Mouse (Mus musculus): ENCODE measurements around the gene Mymx.
A peak's percentile ranks its signal among the peaks of the same experiment; 100 is the strongest.

Gene Mymx

DNA sequence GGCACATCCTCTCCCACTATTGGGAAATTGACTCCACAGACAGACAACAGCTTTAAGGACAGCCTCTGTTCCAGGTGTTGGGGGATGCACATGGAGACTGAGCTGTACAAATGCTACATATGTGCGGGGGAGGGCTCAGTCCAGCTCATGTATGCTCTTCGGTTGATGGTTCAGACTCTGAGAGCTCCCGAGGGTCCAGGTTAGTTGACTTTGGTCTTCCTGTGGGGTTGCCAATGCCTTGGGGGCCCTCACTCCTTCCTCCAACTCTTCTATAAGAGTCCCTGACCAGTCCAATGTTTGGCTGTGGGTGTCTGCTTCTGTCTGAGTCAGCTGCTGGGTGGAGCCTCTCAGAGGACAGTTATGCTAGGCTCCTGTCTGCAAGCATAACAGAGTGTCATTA lies 48.8 kb downstream of the Mymx start:
- DNase-seq (ENCODE audit: low read depth in 1 of 2, low spot score in 2 of 2) = no peak

DNA sequence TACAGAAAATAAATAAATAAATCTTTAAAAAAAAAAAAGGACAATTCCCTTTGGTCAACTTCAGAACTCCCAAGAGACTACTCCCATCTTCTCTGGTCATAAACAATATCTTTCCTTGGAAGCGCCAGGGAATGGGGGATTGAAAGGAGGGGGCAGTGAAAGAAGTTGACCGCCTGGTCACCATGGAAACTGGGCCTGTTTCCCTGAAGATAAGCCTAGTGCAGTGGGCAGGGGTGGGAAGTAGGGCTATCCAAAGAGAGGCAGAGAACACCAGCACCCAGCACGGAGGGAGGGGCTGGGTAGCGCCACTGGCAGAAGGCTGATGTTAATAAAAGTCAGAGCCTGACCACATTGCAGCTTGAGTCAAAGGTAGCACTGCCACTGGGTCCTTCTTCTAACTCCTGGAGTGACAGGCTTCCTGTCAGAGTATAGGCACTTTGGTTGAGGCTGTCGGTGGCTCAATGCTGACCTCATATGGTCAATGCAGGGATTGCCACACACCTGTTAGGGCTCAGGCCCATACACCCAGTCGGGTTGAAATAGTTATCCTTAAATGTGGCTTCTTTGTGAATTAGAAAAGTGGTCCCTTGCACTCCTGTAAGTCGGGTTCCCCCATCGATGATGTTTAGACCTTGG lies 50.0 kb downstream of the Mymx start:
- peak in 1 of 2 experiments; percentile 56 for DNase-seq (ENCODE audit: low read depth in 1 of 2, low spot score in 2 of 2)

DNA sequence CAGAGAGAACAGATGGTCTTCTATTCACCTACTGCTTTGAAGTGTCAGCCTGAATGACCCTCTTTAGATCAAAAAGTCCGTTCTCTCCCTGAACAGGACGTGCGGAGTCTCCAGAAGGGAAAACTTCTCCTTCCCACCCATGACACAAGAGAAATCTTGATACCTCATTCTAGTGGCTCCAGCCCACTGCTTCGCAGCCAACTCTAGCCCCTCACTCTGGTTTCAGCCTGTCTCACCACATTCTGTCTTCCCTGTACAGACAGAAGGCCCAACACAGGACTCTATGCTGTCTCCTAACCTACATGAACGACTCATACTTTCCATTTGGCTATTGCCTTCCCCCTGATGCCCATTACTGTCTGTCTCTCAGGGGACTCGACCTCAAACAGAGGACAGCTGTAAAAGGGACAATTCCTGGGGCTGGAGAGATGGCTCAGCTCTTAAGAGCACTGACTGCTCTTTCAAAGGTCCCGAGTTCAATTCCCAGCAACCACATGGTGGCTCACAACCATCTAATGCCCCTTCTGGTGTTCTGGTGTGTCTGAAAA lies 50.6 kb downstream of the Mymx start:
- DNase-seq (ENCODE audit: low read depth in 1 of 2, low spot score in 2 of 2) = no peak

Data from monocyte, adult 2 months (primary cell).